Mouse (Mus musculus) common myeloid progenitor, adult 5-6 weeks (primary cell): Measurements from ENCODE around the gene Hnrnpk. TPM values are rescaled to one million over a fixed set of nuclear protein-coding genes. Genes with fewer than 3 reads are reported as not detected.
"Not testable (repeated sequence)": the region's sequence is repeated elsewhere in the genome, so short reads cannot be mapped to it uniquely, and the experiment has no call there.

Source experiments
- ATAC-seq: replicated peaks from 2 replicates; pipeline ENCODE4 v1.8.0; 2016; ENCODE audit warnings: low read depth, mild to moderate bottlenecking, moderate TSS enrichment, inconsistent platforms; ENCODE audit not compliant: poor library complexity, severe bottlenecking
- total RNA-seq: library from RNA; stranded (forward); fragments of 200-1000, 187-1606 nt; gene quantifications from 2 replicates; pipeline ENCODE4 v1.2.3, GENCODE M21; 2017

Gene Hnrnpk
- total RNA-seq, 1 experiment from 2014 or later = 2,083 TPM

DNA sequence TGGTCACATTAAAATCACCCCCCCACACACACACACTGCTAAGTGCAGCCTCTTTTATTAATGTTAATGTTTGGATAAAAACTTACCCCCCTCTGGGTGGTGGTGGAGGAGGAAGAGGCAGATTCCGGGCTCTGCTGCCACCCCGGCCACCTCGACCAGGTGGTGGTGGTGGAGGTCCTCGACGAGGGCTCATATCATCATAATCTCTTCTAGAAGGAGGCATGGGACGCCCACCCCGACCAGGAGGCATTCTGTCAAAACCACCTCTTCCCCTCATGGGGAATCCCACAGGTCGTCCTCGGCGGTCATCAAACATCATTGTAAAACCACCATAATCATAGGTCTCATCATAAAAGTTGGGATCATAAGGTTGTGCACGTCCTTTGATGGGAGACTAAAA lies 8.8 kb downstream of the Hnrnpk start:
- ATAC-seq = not testable (repeated sequence)

DNA sequence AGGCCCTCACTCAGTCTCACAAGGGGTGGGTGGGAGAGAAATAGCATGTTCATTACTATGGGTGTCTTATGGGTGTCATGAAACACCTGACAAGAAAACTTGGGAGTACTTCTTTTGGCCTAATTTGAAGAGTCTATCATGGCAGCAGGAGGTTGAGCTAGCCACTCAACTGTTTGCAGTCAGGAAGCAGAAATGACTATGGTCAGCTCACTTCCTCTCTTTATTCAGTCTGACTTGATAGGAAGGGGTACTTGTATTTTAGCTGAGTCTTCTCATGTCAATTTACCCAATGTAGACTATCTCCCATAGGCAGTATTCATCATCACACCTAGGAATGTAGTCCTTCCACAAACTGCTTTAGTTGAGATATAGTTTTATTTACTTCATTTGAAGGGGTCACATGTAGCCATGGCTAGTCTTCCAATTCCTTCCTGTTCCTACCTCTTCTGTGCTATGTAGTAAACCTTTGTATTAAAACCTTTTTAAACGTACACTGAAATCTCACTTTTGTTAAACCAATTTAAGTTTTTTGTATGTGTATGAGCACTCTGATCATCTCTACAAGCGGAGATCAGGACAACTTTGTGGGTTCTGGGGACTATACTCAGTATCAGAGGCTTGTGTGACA lies 13.7 kb downstream of the Hnrnpk start:
- ATAC-seq = peak; percentile 8; the same call in 1 of the 2 replicates

DNA sequence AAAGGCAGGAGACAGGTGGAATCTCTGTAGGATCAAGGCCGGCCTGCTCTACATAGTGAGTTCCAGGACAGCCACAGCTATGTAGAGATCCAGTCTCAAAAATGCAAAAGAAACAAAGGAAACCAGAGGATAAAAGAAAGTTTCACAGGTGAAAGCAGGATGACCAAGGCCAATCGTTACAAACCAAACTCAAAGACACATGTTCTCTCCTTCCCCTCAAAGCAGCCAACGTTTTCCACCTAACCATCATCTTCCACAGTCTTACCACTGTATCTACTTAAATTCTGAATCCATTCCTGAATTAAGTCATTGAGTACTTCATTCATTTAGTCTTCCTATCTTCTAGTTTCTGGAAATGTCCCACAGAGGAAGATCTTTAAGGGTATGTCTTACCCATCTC lies 14.8 kb downstream of the Hnrnpk start:
- ATAC-seq = no peak

GRCm38 (mm10) chr13:58387948-58388347 lies 15.2 kb downstream of the Hnrnpk start:
- peak; percentile 67 for ATAC-seq

DNA sequence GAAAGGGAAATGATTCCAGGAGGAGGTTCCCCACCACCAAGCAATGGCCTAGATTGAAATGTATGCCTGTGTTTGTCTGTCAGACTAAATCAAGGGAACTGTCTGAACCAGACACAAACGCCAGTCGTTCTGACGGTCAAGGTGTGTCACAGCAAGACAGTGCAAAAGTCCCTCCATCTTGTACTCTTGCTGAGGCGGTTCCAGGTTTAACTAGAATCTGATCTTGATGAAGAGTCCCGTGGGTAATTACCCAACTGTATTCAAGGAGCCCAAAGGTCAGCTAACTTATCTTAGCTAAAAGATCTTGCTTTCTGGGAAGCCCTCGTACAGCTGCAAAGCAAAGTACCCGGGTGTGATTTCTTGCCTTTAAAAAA lies 17.6 kb downstream of the Hnrnpk start:
- no peak for ATAC-seq

DNA sequence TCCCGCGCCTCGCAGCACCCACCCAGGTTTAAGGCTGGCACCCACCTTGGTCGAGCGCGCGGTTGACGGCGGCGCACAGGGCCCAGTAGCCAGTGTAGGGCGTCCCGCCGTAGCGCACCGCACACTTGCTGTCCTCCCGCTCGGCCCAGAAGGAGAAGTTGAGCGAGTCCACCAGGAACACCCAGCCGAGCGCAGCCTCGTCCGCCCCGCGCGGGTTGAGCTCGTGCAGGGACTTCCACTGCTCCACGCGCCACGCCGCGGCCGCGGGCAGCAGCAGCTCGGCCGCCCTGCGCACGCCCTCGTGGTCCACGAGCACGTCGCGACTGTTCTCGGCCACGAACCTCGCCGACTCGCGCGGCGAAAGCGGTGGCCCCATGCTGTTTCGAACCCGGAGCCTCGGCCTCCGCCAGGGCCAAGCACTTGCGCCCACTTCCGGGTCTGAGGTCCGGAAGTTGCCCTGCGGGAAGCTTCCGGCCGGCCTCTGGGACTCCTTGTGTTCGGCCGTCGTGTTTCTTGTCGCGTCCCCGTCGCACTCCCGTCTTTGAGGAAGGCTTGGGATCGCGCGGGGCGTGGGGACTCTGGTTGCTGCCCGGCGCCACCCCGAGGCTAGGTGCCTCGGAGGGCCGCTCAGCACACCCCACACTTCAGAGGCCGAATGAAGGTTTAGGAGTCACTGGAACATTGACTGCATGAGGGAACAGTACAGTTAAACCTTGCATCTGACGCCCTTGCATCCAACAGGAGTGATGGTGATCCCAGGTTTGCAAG lies 18.2 kb downstream of the Hnrnpk start, which contains the start of gene 2210016F16Rik:
Gene 2210016F16Rik, minus strand, starts transcription at position 447 of the 768 bp plus-strand sequence.
- ATAC-seq = peak; percentile 43

GRCm38 (mm10) chr13:58384371-58384770 lies 18.8 kb downstream of the Hnrnpk start:
- ATAC-seq = no peak

DNA sequence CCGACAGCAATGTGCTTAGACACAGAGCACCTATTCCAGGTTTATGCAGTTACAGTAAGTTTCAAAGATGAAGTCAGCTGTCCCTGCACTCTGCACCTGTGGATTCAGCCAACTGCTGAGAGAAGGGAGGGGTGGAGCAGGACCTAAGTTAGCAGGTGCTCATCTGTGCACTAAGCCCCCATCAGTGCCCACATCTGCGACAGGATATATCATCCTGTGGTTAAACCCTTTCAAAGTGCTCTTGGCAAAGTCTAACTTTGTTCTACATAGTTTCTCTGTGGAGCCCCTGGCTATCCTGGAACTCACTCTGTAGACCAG lies 30.0 kb downstream of the Hnrnpk start:
- no peak for ATAC-seq

- ATAC-seq = no peak
Measured at GRCm38 (mm10) chr13:58372278-58373152, 30.6 kb downstream of the Hnrnpk start.

DNA sequence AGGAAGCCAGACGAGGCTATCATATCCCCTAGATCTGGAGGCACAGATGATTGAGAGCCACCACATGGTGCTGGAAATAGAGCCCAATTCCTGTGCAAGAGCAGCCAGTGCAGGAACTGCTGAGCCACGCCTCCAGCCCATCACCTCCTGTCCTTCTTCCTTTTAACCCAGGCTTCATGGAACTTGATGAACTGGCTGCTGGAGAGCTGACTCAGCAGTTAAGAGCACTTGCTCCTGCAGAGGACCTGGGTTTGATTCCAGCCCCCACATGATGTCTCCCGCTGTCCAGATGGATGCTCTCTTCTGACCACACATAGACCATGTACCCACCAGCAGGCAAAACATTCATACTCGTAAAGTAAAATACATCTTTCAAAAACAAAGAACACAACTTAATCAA lies 34.3 kb downstream of the Hnrnpk start:
- ATAC-seq = no peak

DNA sequence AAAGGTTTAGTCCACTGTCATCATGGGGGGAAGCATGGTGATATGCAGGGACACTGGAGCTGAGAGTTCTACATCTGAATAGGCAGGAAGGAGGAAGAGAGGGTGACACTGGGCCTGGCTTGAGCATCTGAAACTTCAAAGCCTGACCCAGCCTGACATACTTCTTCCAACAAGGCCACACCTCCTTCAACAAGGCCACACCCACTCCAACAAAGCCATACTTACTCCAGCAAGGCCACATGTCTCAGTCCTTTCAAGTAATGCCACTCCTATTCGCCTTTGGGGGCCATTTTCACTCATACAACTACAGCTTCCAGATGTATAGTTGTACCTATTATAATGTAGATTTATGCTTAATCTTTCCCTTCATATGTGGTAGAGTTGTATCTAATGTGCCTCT lies 35.5 kb downstream of the Hnrnpk start:
- ATAC-seq = no peak

- peak; percentile 62; the same call in 1 of the 2 replicates for ATAC-seq
Measured at GRCm38 (mm10) chr13:58366373-58366772, 36.8 kb downstream of the Hnrnpk start.

GRCm38 (mm10) chr13:58365179-58365578 lies 38.0 kb downstream of the Hnrnpk start:
- ATAC-seq = not testable (repeated sequence)

DNA sequence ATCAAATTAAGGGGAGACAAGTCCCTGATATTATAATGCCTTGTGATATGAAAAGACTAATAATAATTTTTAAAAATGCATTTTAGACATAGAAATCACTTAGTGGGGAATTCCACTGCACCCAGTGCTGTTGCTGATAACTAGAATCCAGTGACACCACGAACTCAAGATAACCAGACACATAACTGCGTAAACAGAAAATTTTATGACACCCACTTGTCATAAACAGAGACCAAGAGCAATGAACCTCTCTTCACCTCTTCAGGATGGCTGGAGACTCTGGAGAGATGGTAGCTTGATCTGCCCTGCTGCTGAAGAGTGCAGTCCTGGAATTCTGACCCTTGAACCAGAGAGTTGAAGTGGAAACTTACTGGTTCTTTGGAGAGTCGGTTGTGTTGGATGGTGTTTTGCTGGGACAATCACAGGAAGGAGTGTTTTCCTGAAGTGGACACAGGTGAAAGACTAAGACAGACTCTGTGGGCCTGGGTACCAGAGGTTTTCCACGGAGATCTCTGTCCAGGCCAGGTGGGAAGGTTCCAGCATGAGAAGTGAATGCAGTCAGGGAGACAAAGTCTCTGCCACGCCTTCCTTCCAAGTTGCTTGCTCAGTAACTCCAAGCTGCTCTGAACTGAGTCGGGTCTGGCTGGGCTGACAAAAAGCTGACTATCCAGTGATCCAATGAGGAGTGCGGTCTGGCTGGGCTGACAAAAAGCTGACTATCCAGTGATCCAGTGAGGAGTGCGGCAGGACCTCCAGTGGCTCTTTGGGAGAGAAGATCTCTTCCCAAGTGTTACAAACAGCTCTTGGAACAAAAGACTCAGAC lies 38.6 kb downstream of the Hnrnpk start:
- no peak for ATAC-seq

- ATAC-seq = peak; percentile 45
Measured at GRCm38 (mm10) chr13:58359304-58359653, 43.9 kb downstream of the Hnrnpk start.

DNA sequence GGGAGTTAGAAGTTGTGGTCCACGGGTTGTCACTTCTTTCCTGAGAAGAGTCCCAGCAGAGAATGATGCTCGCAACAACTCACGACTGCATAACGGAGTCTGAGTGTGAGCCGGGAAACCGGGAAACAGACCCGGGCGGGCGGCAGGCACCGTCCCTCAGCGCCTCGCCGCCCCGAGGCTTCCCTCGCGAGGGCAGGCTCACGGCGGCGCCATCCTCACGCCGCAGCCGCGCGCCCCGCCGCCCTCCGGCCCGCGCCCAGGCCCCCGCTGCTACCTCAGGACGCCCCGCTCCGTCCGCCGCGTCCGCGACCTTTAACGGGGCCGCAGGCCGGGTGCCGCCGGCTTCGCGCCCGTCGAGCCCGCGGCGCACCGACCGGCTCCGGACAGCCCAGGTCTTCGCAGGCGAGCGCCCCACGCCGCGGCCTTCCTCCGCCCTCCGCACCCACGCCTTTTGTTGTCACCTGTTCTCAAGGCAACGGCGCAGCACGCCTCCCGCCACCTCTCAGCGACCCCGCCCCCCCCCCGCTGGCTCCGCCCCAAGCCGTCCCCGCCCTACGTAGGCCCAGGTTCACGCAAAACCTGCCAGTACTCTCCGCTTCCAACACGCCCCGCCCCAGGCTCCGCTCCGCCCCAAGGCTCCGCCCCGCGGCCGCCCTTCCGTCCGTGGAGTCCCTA lies 44.4 kb downstream of the Hnrnpk start, which contains the start of gene Kif27:
Gene Kif27, minus strand, starts transcription at position 494 of the 675 bp plus-strand sequence.
- ATAC-seq = peak; percentile 99

DNA sequence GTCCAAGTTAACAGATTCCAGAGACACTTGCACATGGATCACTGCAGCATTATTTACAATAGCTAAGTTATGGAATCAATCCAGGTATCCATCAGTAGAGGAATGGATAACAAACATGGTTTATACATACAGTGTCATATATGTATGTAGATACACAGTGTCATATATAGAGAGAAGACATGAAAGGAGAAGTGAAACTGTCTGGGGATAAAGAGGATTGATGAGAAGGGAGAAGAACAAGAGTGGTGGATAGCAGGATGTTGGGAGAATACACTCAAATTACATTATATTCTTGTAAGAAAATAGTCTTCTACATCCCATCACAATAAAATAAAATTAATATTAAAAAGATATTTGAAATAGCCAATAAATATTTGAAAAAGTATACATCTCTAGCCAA lies 50.1 kb downstream of the Hnrnpk start:
- ATAC-seq = no peak

- no peak for ATAC-seq
Measured at GRCm38 (mm10) chr13:58350606-58351005, 52.5 kb downstream of the Hnrnpk start.

- no peak for ATAC-seq
Measured at GRCm38 (mm10) chr13:58344505-58344904, 58.6 kb downstream of the Hnrnpk start.
